Mouse (Mus musculus) embryonic fibroblast, embryonic 13.5 days (primary cell): Measurements from ENCODE around the gene Ciao2b. TPM values are rescaled to one million over a fixed set of nuclear protein-coding genes. Genes with fewer than 3 reads are reported as not detected.
A peak's percentile ranks its signal among the peaks of the same experiment; 100 is the strongest.

Source experiments
- H3K27ac ChIP-seq: 2 replicates; pipeline ENCODE4 v1.5.1; 2012; ENCODE audit warnings: low read length, control low read depth, inconsistent platforms; ENCODE audit not compliant: insufficient read depth
- H3K4me1 ChIP-seq: 2 replicates; pipeline ENCODE4 v1.6.1; 2011; ENCODE audit warnings: low read length; ENCODE audit not compliant: control insufficient read depth, insufficient read depth
- H3K4me3 ChIP-seq: 2 replicates; pipeline ENCODE4 v1.5.1; 2011; ENCODE audit warnings: mild to moderate bottlenecking, control low read depth, low read length; ENCODE audit not compliant: insufficient read depth
- CTCF ChIP-seq: IDR thresholded peaks from 2 replicates; pipeline ENCODE4 v1.5.1; 2011; ENCODE audit warnings: mild to moderate bottlenecking, control low read depth, low read length, moderate library complexity, borderline replicate concordance; ENCODE audit not compliant: insufficient read depth
- POLR2A ChIP-seq: IDR thresholded peaks from 2 replicates; pipeline ENCODE4 v1.6.1; 2011; ENCODE audit warnings: low read depth, mild to moderate bottlenecking, control low read depth, low read length, moderate library complexity
- polyA plus RNA-seq: library from polyadenylated mRNA; stranded (reverse); fragments of >200 nt; gene quantifications from 2 replicates; pipeline ENCODE4 v1.2.4, GENCODE M21; 2011; ENCODE audit warnings: low read depth; ENCODE audit not compliant: missing spikeins, insufficient read length

The Ciao2b gene
- polyA plus RNA-seq, 1 experiment = 43.6 TPM

- H3K4me1 ChIP-seq = no peaks in the 10 kb centered on the region
- peak overlapping the region; percentile 65 for H3K4me3 ChIP-seq
- H3K27ac ChIP-seq = no peak overlapping the region
- TF ChIP-seq CTCF (no peak), POLR2A (no peak)
Observed at GRCm38 (mm10) chr8:104591856-104592255, 49.9 kb downstream of the Ciao2b start.

- Histone ChIP-seq H3K4me3 (peak within 1 kb of the TSS; percentile 65), H3K27ac (no peak within 1 kb of the TSS), H3K4me1 (no peaks in the 10 kb centered on the region)
- TF ChIP-seq POLR2A (peak; percentile 78), CTCF (no peak)
Observed at GRCm38 (mm10) chr8:104591133-104591834, 50.5 kb downstream of the Ciao2b start, which contains the start of gene Pdp2. TSS of gene Pdp2 (plus strand) at chr8:104591451.

GRCm38 (mm10) chr8:104590284-104590683 is 51.5 kb downstream of the Ciao2b start:
- H3K27ac ChIP-seq = no peak overlapping the region
- no peak for TF ChIP-seq CTCF
- TF ChIP-seq POLR2A = no peak

More at GRCm38 (mm10) chr8:104590284-104590683, 51.5 kb downstream of the Ciao2b start:
- no peak overlapping the region for H3K4me3 ChIP-seq
- no peaks in the 10 kb centered on the region for H3K4me1 ChIP-seq

Other genes starting within 250 kb of the Ciao2b start
- 28.2 and 29.1 TPM in 2 replicates for gene Cmtm4, start 246.2 kb downstream of the Ciao2b start, polyA plus RNA-seq
- gene Dync1li2, start 198.9 kb downstream of the Ciao2b start, polyA plus RNA-seq = 106 and 135 TPM in 2 replicates
- gene Terb1, start 132.1 kb downstream of the Ciao2b start, polyA plus RNA-seq = 0.25 and 0.33 TPM in 2 replicates
- 69.9 and 85.6 TPM in 2 replicates for gene Nae1, start 107.3 kb downstream of the Ciao2b start, polyA plus RNA-seq
- gene Car7, start 107.3 kb downstream of the Ciao2b start, polyA plus RNA-seq = 0.58 and 0.84 TPM in 2 replicates
- gene Pdp2, start 50.5 kb downstream of the Ciao2b start, polyA plus RNA-seq = 4.0 and 5.1 TPM in 2 replicates
- not detected in 2 replicates for gene Cdh16, start 17.6 kb downstream of the Ciao2b start, polyA plus RNA-seq
- 4.9 and 7.2 TPM in 2 replicates for gene Rrad, start 10.6 kb downstream of the Ciao2b start, polyA plus RNA-seq
- gene Ces2a, start 92.0 kb upstream of the Ciao2b start, polyA plus RNA-seq = not detected in 2 replicates
- not detected in 2 replicates for gene Ces2b, start 189.6 kb upstream of the Ciao2b start, polyA plus RNA-seq
- gene Ces2c, start 205.1 kb upstream of the Ciao2b start, polyA plus RNA-seq = not detected in 2 replicates